Mouse (Mus musculus) limb, embryonic 12.5 days (tissue): ENCODE data around the gene Dlx3. TPM values are rescaled to one million over a fixed set of nuclear protein-coding genes. Genes with fewer than 3 reads are reported as not detected.
A peak's percentile ranks its signal among the peaks of the same experiment; 100 is the strongest.

Experiments used
- ATAC-seq: fragments of 200-750 bp; cut with Nextera tagmentation; 2 replicates; pipeline ENCODE4 v1.8.0; 2017; ENCODE audit warnings: low read depth, moderate TSS enrichment; ENCODE audit not compliant: insufficient number of reproducible peaks, insufficient read depth, low FRiP score, low TSS enrichment
- H3K27ac ChIP-seq: fragments of 300-500 bp; sonication (generic); 2 replicates; pipeline ENCODE4 v1.5.1; 2016; ENCODE audit warnings: mild to moderate bottlenecking, moderate library complexity
- H3K27me3 ChIP-seq: fragments of 300-500 bp; sonication (generic); 2 replicates; pipeline ENCODE4 v1.6.1; 2016; ENCODE audit warnings: mild to moderate bottlenecking, moderate library complexity
- H3K36me3 ChIP-seq: fragments of 300-500 bp; sonication (generic); 2 replicates; pipeline ENCODE4 v1.6.1; 2016; ENCODE audit warnings: mild to moderate bottlenecking, moderate library complexity
- H3K4me1 ChIP-seq: fragments of 300-500 bp; sonication (generic); replicated peaks from 2 replicates; pipeline ENCODE4 v1.6.1; 2016
- H3K4me2 ChIP-seq: fragments of 300-500 bp; sonication (generic); 2 replicates; pipeline ENCODE4 v1.6.1; 2016; ENCODE audit warnings: mild to moderate bottlenecking, moderate library complexity
- H3K4me3 ChIP-seq: fragments of 300-500 bp; sonication (generic); replicated peaks from 2 replicates; pipeline ENCODE4 v1.5.1; 2016; ENCODE audit warnings: mild to moderate bottlenecking
- H3K9ac ChIP-seq: fragments of 300-500 bp; sonication (generic); replicated peaks from 2 replicates; pipeline ENCODE4 v1.6.1; 2016; ENCODE audit warnings: mild to moderate bottlenecking, moderate library complexity
- H3K9me3 ChIP-seq: fragments of 300-500 bp; sonication (generic); 2 replicates; pipeline ENCODE4 v1.6.1; 2016; ENCODE audit warnings: mild to moderate bottlenecking, moderate library complexity
- WGBS: fragments of 180-500 bp; shearing (Covaris S2); methylation state at CpG from one replicate; pipeline ENCODE4 v1.1.7; 2016; 5-methylcytosine and 5-hydroxymethylcytosine counted together
- polyA plus RNA-seq: library from polyadenylated mRNA; unstranded; fragments of >200 nt; fragmentation: Nextera tagmentation; extraction: Ambion mirVana; gene quantifications from 2 replicates; pipeline ENCODE4 v1.2.1, GENCODE M21; 2016

Dlx3 gene
- polyA plus RNA-seq, 1 experiment from 2014 or later, result 8.4 TPM

GRCm38 (mm10) chr11:95144946-95145483, 25.1 kb downstream of the Dlx3 start:
- Histone ChIP-seq H3K9me3 (no peaks in the 10 kb centered on the region), H3K9ac (peak overlapping the region; percentile 44), H3K4me3 (peak overlapping the region; percentile 46), H3K4me2 (peak overlapping the region; percentile 86), H3K27me3 (peaks cover 100% of the 10 kb centered on the region), H3K27ac (no peak overlapping the region), H3K36me3 (no peaks in the 10 kb centered on the region), H3K4me1 (peaks cover 27% of the 10 kb centered on the region)
- under 1% methylated on average over 34 of the region's 34 CpGs for WGBS
- ATAC-seq, result no peak

DNA sequence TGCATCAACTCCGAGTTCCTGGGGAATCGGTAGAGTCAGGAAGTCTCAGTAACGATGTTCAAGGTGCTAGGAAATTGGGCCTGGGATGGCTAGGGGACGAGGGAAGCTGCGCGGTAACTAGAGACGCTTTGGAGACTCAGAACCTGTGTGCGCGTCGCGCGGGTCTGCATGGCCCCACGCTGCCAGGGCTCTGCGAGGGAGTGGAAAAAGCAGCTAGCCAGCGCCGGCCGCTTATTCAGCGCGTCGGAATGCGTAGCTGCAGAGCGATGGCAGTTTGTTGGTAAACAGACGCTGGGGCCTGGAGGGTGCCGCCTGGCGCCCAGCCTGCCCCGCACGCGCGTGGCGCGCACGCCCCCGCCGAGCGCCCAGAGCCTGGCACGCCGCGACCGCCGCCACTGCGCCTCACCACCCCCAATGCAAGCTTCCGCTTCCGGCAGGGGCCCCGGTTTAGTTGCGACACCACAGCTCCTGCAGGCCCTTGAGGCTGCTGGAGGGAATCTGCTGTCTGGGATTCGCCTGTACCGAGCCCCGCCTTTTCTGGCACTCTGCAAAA, 26.0 kb downstream of the Dlx3 start, which contains the start of gene Dlx4:
Gene Dlx4, minus strand, starts transcription at position 413 of the 553 bp plus-strand sequence.
- Histone ChIP-seq H3K27ac (no peak within 1 kb of the TSS), H3K4me3 (peak within 1 kb of the TSS; percentile 46), H3K27me3 (peaks cover 100% of the 10 kb centered on the region), H3K4me2 (peak within 1 kb of the TSS; percentile 86), H3K36me3 (no peaks in the 10 kb centered on the region), H3K9me3 (no peaks in the 10 kb centered on the region), H3K9ac (peak within 1 kb of the TSS; percentile 44), H3K4me1 (peaks cover 34% of the 10 kb centered on the region)
- no peak for ATAC-seq
- under 1% methylated on average over 47 of the region's 48 CpGs for WGBS

DNA sequence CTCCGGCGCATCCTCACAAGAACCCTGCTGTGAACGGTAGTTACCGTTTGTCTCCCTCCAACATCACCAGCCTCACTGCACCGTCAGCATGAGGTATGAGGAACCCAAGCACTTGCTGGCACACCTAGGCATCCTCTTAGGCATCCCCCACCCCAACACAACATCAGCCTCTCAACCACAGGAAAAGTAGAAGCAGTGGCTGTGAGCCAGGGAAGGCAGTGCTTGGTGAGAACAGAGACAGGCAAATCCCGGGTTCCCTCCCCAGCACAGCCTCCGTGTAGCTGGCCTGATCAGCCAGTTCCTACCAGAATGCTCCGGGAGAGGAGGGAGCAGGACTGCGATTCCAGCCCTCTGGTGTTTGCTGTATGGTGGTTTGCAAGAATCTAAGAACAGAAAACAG, 28.8 kb downstream of the Dlx3 start:
- Histone ChIP-seq H3K27ac (no peak overlapping the region), H3K36me3 (no peaks in the 10 kb centered on the region), H3K9ac (no peak overlapping the region), H3K4me2 (no peak overlapping the region), H3K4me1 (peaks cover 25% of the 10 kb centered on the region), H3K9me3 (no peaks in the 10 kb centered on the region), H3K27me3 (peaks cover 100% of the 10 kb centered on the region), H3K4me3 (no peak overlapping the region)
- 7% methylated on average over 9 of the region's 9 CpGs for WGBS
- ATAC-seq, result no peak

GRCm38 (mm10) chr11:95149462-95150268, 29.7 kb downstream of the Dlx3 start:
- Histone ChIP-seq H3K9ac (no peak overlapping the region), H3K4me2 (peak overlapping the region; percentile 30; the same call in 1 of the 2 replicates)
- 2% methylated on average over 27 of the region's 27 CpGs for WGBS

DNA sequence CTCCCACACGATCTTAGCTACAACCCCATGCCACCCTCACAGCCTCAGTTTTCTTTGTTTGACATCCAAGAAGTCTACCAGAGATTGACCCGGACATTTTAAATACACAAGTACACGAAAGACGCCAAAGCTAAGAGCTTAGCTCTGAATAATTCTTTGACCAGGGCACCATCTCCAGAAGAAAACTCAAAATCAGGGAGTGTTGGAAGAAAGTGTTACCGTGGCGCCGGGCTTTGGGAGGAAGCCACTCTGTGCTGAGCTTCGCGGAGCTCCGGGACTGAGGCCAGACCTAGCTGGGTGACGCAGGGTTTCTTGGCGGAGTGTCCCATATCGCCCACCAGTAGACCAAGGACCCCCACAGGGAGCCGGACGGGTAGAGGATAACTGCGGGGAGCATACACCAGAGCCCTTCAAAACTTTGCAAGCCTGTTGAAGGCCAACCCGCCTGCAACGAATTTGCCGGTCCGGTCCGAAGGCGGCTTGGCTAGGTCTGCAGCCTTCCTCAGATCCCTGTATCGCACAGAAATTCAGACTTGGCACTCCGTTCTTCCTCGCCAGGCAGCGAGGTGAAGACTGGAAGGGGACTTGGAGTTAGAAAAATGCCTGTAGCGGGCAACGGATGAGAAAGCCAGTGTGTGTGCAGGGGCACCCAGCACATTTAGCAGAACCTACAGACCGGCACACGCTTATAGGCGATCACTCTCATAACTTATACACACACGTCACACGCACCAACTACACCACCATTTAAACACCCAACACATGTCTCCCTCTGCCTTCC, 30.5 kb downstream of the Dlx3 start:
- Histone ChIP-seq H3K36me3 (no peaks in the 10 kb centered on the region), H3K27ac (no peak overlapping the region), H3K4me3 (peak overlapping the region; percentile 17), H3K9me3 (no peaks in the 10 kb centered on the region), H3K9ac (no peak overlapping the region), H3K4me1 (peaks cover 15% of the 10 kb centered on the region), H3K27me3 (peaks cover 83% of the 10 kb centered on the region), H3K4me2 (peak overlapping the region; percentile 30)
- no peak for ATAC-seq
- WGBS, result 2% methylated on average over 33 of the region's 33 CpGs

More at GRCm38 (mm10) chr11:95149462-95150268, 29.7 kb downstream of the Dlx3 start:
- Histone ChIP-seq H3K4me3 (peak overlapping the region; percentile 17; the same call in 1 of the 2 replicates), H3K27me3 (peaks cover 91% of the 10 kb centered on the region), H3K9me3 (no peaks in the 10 kb centered on the region), H3K36me3 (no peaks in the 10 kb centered on the region), H3K4me1 (peaks cover 23% of the 10 kb centered on the region), H3K27ac (no peak overlapping the region)
- ATAC-seq, result no peak

- no peaks in the 10 kb centered on the region for H3K36me3 ChIP-seq
- peaks cover 70% of the 10 kb centered on the region for H3K27me3 ChIP-seq
- no peaks in the 10 kb centered on the region for H3K9me3 ChIP-seq
- H3K27ac ChIP-seq, result no peak overlapping the region
- WGBS, result 33% methylated on average over 5 of the region's 5 CpGs
- no peak for ATAC-seq
- H3K9ac ChIP-seq, result no peak overlapping the region
- peaks cover 7% of the 10 kb centered on the region; the same call in 1 of the 2 replicates for H3K4me1 ChIP-seq
- no peak overlapping the region for H3K4me3 ChIP-seq
- no peak overlapping the region for H3K4me2 ChIP-seq
Measured at GRCm38 (mm10) chr11:95153116-95153515, 33.2 kb downstream of the Dlx3 start.

GRCm38 (mm10) chr11:95153681-95154080, 33.8 kb downstream of the Dlx3 start:
- Histone ChIP-seq H3K4me3 (no peak overlapping the region), H3K36me3 (no peaks in the 10 kb centered on the region), H3K4me2 (no peak overlapping the region), H3K9me3 (no peaks in the 10 kb centered on the region), H3K9ac (no peak overlapping the region), H3K27ac (no peak overlapping the region), H3K27me3 (peaks cover 67% of the 10 kb centered on the region), H3K4me1 (peaks cover 7% of the 10 kb centered on the region; the same call in 1 of the 2 replicates)
- ATAC-seq, result no peak
- 83% methylated on average over 5 of the region's 5 CpGs for WGBS

DNA sequence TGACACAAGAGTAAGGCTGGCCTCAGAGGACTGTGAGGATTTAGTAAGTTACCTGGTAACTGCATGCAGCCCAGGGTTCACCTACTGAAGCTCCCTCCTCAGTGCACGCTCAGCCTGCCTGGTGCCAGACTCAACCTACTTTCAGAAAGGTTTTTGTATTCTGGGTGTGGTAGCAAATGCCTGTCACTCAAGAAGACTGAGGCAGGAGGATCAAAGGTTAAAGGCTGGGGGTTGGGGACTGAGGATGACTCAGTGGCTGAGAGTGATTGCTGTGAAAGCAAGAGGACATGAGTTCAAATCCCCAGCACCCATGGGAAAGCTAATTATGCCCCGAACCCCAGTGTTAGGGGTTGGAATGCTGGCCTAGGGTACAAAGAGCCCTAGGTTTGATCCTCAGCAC, 35.6 kb downstream of the Dlx3 start:
- H3K27ac ChIP-seq, result no peak overlapping the region
- peaks cover 49% of the 10 kb centered on the region for H3K27me3 ChIP-seq
- no peak overlapping the region for H3K4me2 ChIP-seq
- no peak overlapping the region for H3K4me3 ChIP-seq
- 86% methylated on average over 2 of the region's 2 CpGs for WGBS
- peaks cover 4% of the 10 kb centered on the region; the same call in 1 of the 2 replicates for H3K4me1 ChIP-seq
- no peaks in the 10 kb centered on the region for H3K9me3 ChIP-seq
- H3K9ac ChIP-seq, result no peak overlapping the region
- ATAC-seq, result no peak
- no peaks in the 10 kb centered on the region for H3K36me3 ChIP-seq

DNA sequence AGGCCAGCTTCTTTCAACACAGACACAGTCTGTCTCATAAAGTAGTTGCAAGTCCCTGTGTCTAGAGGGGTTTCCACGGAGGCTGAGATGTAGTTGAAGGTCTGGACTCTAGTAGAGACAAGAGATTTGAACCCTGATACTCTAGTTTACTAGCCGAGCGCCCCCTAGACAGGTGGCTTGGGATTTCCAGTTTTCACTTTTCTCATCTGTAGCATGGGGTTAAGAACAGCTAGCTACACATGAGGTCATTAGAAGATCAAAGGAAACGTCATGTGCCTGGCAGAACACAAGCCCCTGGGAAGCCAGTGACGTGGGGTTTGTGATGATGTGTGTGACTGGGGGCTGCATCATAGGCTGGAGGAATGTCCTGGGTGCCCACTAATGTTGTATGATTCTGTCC, 37.4 kb downstream of the Dlx3 start:
- H3K4me3 ChIP-seq, result no peak overlapping the region
- H3K9me3 ChIP-seq, result no peaks in the 10 kb centered on the region
- no peak overlapping the region for H3K27ac ChIP-seq
- no peak overlapping the region for H3K4me2 ChIP-seq
- WGBS, result 45% methylated on average over 5 of the region's 5 CpGs
- H3K27me3 ChIP-seq, result peaks cover 30% of the 10 kb centered on the region
- no peak for ATAC-seq
- no peak overlapping the region for H3K9ac ChIP-seq
- no peaks in the 10 kb centered on the region for H3K4me1 ChIP-seq
- H3K36me3 ChIP-seq, result no peaks in the 10 kb centered on the region

GRCm38 (mm10) chr11:95157872-95158271, 38.0 kb downstream of the Dlx3 start:
- Histone ChIP-seq H3K9ac (no peak overlapping the region), H3K27me3 (peaks cover 25% of the 10 kb centered on the region), H3K4me3 (no peak overlapping the region), H3K4me2 (no peak overlapping the region), H3K9me3 (no peaks in the 10 kb centered on the region), H3K27ac (no peak overlapping the region), H3K4me1 (no peaks in the 10 kb centered on the region), H3K36me3 (no peaks in the 10 kb centered on the region)
- no peak for ATAC-seq
- 79% methylated on average over 5 of the region's 5 CpGs for WGBS
